Mouse (Mus musculus): Measurements from ENCODE around the gene Mlst8. TPM values are rescaled to one million over a fixed set of nuclear protein-coding genes. Genes with fewer than 3 reads are reported as not detected.

The Mlst8 gene
- polyA plus RNA-seq, 1 experiment: 8.5 TPM

- TF ChIP-seq GATA1 (IDR thresholded peaks at IDR 0.05; ENCODE audit: low read length): no peak
Observed at GRCm38 (mm10) chr17:24424489-24424888, 54.4 kb downstream of the Mlst8 start.

Other genes starting within 250 kb of the Mlst8 start
- 66.1 and 78.9 TPM in 2 replicates for gene Ccnf, start 227.6 kb downstream of the Mlst8 start, polyA plus RNA-seq (2012)
- gene Abca17, start 128.0 kb downstream of the Mlst8 start, polyA plus RNA-seq (2012): not detected in 2 replicates
- 23.1 and 41.6 TPM in 2 replicates for gene Abca3, start 127.1 kb downstream of the Mlst8 start, polyA plus RNA-seq (2012)
- gene Rnps1, start 64.5 kb downstream of the Mlst8 start, polyA plus RNA-seq (2012): 301 and 446 TPM in 2 replicates
- gene Eci1, start 52.4 kb downstream of the Mlst8 start, polyA plus RNA-seq (2012): 47.6 and 64.0 TPM in 2 replicates
- gene Dnase1l2, start 36.0 kb downstream of the Mlst8 start, polyA plus RNA-seq (2012): not detected in 2 replicates
- gene E4f1, start 8.8 kb downstream of the Mlst8 start, polyA plus RNA-seq (2012): 19.4 and 22.8 TPM in 2 replicates
- gene Pgp, start 8.7 kb downstream of the Mlst8 start, polyA plus RNA-seq (2012): 75.9 and 87.6 TPM in 2 replicates
- gene Bricd5, start 5.2 kb downstream of the Mlst8 start, polyA plus RNA-seq (2012): 0.10 TPM in 1 of 2 replicates, not detected in the other
- 0.01 TPM in 1 of 2 replicates, not detected in the other for gene Caskin1, start 9.5 kb upstream of the Mlst8 start, polyA plus RNA-seq (2012)
- gene Traf7, start 48.9 kb upstream of the Mlst8 start, polyA plus RNA-seq (2012): 239 and 240 TPM in 2 replicates
- gene Rab26, start 55.1 kb upstream of the Mlst8 start, polyA plus RNA-seq (2012): 0.29 and 0.30 TPM in 2 replicates
- 4.0 and 6.5 TPM in 2 replicates for gene Pkd1, start 70.8 kb upstream of the Mlst8 start, polyA plus RNA-seq (2012)
- 45.3 and 52.6 TPM in 2 replicates for gene Tsc2, start 153.6 kb upstream of the Mlst8 start, polyA plus RNA-seq (2012)
- gene Nthl1, start 153.6 kb upstream of the Mlst8 start, polyA plus RNA-seq (2012): 24.0 and 31.0 TPM in 2 replicates
- not detected in 2 replicates for gene Slc9a3r2, start 171.2 kb upstream of the Mlst8 start, polyA plus RNA-seq (2012)
- not detected in 2 replicates for gene Npw, start 179.4 kb upstream of the Mlst8 start, polyA plus RNA-seq (2012)
- gene Zfp598, start 190.6 kb upstream of the Mlst8 start, polyA plus RNA-seq (2012): 90.5 and 98.9 TPM in 2 replicates
- gene Syngr3, start 210.9 kb upstream of the Mlst8 start, polyA plus RNA-seq (2012): 0.13 TPM in 2 replicates
- 149 and 186 TPM in 2 replicates for gene Gfer, start 217.1 kb upstream of the Mlst8 start, polyA plus RNA-seq (2012)
- 0.33 and 0.89 TPM in 2 replicates for gene Noxo1, start 217.2 kb upstream of the Mlst8 start, polyA plus RNA-seq (2012)
- gene Tbl3, start 228.6 kb upstream of the Mlst8 start, polyA plus RNA-seq (2012): 25.6 and 35.3 TPM in 2 replicates
- gene Rnf151, start 239.0 kb upstream of the Mlst8 start, polyA plus RNA-seq (2012): 0.14 and 0.36 TPM in 2 replicates
- 2,301 and 3,917 TPM in 2 replicates for gene Rps2, start 239.0 kb upstream of the Mlst8 start, polyA plus RNA-seq (2012)
- 457 and 647 TPM in 2 replicates for gene Ndufb10, start 245.4 kb upstream of the Mlst8 start, polyA plus RNA-seq (2012)
- gene Rpl3l, start 248.7 kb upstream of the Mlst8 start, polyA plus RNA-seq (2012): not detected in 2 replicates